Mouse (Mus musculus) cerebellum, postnatal 10 days (tissue): ENCODE results near the gene Slc48a1.

Experiments
- DNase-seq, 2 experiments: peaks; one replicate each; pipeline ENCODE4 v3.0.0; 2021; ENCODE audit warnings: mixed read lengths in 2 of 2

Slc48a1 gene

DNA sequence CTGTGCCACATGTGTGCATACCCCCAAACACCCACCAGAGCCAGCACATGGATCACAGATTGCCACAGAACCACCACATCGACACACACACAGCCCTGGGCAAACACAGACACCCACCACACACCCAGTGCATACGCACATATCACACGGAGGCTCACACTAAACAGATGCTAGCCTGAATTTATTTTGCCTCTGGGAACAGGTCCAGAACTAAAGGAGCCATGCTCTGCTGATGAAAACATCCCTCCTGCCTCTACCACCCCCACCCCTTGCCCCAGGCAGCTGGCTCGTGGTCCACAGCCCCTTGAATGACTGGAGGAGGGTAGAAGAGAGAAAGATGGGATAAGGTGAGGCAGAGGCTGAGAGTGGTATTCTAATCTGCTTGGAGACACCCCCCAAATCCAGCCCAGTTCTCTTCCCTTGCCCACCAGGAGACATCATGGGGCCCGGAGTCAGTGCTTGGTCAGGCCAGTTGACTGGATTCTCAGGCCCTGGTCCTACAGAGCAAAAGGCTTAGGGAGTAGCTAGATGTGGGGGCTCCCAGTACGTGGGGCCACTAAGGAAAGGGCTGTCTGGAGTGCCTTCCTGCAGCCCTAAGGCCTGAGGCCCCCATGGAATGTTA is 50.0 kb downstream of the Slc48a1 start:
- no peak for DNase-seq

DNA sequence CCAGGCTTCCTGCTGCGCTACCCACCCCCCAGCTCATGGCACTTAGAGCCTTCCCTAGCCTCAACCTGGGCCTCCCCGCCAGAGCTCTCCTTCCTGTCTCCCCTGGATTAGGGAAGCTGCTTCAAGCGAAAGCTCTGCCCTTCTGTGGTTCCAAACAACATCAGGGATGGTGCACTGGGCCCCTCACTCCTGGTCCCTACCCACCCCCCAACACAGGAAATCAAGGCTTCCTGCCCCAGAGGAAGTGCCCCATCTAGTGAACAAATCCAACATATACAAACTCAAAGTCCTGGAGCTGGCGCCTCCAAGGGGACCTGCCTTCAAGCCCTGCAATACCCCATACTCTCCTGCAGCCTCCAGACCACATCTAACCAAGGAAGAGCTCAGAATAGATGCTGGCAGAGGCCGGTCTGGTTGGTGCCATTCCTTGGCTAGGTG is 50.6 kb downstream of the Slc48a1 start:
- no peak for DNase-seq

DNA sequence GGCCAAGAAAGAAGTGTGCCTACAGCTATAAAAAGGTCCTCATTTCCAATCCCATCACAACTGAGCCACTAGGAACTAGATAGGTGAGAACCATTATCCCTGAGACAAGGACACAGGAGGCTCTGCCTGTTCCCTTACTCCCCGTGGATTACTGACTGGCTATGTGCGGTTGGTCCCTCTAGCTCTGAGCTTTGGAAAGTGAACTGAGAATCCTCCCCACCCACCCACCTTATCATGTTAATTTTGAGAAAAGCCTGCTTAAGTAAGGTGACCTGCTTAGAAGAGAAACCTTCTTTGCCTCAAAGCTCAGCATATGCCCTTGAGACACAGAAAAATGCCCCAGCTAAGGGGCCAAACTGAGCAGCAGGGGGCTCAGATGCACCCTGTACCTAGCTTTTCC is 51.1 kb downstream of the Slc48a1 start:
- no peak for DNase-seq

DNA sequence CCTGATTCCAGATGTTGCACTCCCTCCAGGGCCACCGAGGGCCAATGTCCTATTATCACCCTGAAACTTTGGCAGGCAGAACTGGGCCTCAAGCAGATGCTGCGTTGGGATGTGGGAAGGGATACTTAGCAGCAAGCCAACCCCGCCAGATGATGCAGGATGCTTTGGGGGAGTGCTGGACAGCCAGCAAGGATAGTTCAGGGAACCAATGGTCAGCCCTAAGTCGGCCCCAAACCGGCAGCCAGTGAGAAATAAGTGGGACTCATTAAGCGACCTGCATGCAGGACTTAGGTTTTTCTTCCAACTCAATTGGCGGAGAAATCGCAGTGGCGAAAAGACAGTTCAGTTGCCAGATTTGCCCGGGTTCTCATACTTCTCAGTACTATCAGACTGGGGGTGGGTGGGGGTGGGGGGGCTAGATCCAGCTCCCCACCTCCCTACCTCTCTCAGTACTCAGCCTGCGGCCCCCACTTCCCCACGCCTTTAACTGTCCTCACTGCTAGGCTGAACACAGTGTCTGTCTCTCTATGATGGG is 52.0 kb downstream of the Slc48a1 start:
- peak in 1 of 2 experiments; percentile 48 for DNase-seq

DNA sequence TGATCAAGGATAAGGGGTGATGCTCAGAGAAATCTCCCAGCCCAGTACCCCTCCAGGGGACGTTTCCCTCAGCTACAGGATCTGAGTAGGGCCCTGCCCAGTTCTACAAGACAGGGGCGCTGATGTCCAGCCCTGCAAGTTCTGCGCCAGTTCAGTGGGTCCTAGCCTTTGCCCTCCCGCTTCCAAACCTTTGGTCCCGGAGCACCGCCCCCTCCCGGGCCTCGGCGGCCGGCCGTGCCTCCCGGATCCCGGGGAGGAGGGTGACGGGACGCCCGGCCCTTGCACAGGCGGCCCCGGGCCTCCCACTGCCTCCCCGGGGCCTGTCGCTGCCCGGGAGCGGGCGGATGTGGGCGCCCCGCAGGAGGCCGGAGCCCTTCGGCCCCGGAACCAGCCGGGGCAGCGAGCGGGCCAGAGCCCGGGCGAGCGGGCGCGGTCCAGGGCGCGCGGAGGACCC is 52.5 kb downstream of the Slc48a1 start:
- peak; percentile 60 to 70 for DNase-seq

DNA sequence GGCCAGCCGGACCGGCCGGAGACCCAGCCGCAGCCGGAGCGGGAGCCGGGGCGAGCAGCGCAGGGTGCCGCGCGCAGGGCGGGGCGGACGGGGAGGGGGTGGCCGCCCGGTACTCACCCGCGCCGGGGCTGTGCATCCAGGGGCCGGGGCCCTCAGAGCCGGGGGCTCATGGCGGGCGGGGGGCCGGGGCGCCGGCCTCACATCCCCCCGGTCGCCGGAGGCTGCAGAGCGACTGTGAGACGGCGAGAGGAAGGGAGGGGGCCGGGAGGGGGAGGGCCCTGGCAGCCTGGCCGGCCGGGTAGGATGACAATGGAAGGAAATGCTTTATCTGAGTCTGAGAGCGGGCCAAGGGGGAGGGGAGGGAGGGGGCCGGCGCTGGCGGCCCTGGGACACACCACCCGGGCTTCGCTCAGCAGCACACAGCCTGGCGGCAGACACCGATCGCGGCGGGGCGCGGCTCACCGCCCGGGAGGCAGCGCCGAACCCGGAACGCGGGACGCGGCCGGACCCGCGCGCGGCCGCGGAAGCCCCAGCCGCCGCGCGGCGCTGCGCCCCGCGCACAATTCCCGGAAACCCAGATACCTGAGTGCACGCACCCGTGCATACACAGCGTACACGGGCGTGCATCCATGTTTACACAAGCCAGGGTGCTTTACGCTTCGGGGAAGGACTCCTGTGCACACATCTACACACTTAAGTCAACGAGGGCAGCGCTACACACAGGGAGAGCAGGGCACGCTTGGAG is 53.1 kb downstream of the Slc48a1 start:
- DNase-seq, result peak; percentile 80

DNA sequence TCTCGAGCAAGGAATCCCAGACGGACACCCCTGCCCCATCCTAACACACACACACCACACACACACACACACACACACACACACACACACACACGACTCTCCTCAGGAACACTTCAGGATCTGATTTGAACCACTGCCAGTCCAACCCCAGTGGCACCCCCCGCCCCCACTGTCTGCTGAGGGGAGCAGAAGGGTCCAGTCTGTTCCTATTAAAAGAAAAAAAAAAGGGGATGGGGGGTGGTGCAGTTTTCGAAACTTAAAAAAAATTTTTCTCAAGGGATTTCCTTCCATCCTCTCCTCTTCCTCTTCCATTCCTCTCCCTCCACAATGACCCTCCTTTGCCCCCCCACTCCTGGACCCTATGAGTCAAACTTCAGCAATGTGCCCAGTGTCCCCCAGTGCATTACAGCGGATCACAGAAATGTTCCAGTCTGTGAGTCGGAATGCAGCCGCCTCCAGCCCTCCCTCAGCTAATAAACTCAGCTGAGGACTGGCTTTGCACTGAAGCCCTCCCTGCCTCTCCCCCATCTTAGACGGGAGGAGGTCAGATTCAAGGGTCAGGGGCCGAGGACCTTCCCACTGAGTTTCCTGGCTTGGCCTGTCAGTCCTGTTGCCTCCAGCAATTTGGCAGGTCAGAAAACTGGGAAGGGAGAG is 53.8 kb downstream of the Slc48a1 start:
- DNase-seq, result peak in 1 of 2 experiments; percentile 73

DNA sequence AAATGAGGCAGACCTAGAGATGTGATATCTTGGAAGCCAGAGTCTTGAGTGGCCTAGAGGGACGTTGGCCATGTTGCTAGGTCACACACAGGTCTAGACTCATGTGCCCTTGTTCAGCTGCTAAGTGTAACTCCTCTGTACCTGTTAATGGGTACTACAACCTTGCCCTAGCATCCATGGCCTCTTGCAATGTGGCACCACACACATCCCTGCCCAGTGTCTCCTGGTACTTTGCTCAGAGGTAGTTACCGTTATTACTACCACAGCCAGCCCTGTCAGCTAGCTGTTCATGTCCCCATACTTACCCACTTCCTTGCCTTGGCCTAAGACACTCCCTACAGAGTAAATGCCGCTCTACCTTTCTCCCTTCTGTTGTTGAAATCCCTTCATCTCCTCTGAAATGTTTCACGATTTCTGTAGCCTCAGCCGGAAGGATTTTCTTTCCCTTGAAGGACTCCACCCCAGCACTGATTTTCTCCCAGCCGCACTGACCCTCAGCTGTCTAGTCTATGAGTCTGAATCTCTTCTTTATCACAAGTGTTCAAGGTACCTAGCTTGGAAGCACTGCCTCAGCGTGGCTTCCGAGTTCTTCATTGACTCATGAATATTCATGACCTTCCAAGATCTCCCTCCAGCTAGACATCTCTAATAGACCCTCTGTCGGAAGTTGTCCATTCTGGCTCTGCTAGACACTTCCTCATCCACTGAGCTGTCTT is 54.6 kb downstream of the Slc48a1 start:
- no peak for DNase-seq

DNA sequence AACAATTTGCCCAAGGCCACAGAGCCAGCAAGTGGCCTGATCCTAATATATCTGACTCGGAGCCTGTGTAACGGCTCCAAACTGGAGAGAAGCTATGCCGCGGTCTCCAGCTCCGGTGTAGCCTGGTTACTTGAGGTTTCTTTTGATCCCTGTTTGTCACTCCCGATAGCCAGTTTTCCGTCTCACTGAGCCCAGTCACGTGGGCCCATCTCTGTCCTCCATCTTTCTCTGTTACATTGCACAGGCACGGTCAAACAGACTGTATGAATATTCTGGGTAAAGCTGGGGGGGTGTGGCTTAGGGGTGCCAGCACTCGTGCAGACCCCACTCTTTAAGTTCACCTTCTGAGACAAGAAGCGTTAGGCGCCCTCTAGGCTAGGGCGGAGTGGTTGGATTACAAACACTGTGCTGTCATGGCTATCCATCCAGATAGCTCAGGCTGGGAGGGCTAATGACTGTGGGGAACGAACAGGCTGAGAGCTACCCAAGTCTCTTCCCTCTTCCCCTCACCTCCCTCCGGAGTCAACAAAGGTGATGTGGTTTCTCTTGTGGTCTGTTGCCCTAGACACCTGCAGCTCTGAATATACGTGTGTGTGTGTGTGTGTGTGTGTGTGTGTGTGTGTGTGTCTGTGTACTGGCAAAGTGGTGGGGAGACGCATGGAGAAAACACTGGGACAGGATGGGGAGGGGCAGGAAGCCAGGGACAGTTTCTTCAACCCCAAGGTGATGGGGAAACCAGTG is 58.0 kb downstream of the Slc48a1 start:
- no peak for DNase-seq

DNA sequence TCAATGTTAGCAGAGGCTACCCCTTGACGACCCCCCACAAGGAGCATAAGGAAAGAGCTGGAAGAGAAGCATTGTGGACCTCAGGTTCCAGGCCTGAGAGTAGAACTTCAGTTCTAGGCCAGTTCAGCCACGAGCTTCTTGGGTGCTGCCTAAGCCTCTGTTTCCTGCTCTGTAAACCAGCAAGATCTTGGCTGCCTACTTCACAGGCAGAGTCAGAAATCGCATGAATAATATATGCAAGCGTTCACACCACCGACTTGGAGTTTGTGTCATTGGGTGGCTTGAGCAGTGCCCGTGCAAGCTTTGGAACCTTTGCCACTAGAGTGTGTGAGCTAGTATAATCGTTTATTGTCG is 58.6 kb downstream of the Slc48a1 start:
- DNase-seq, result no peak

DNA sequence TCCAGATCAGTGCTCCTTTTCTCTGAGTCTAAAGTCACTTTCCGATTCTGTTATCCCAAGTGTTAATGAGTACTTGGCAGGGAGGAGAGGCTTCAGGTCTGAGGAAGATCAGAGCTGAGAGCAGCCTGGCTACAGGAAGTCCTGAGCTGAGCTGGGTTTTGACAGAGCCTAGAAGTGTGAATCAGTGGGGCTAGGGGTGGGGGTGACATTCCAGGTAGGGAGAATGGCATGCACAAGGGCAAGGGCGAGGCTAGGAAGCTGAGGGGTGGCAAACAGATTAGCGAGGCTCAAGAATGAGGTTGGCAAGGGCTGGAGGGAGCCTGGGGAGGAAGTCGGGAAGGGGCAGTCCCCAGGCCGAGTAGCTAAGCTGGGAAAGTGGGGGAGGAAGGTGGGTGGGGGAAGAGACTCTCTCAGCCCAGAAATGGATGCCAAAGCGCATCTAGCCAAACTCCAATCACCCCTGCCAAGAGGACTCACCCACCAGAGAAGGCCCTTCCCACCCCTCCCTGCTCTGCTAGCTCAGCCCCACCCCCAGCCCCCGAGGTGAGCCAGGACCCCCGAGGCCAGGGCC is 59.3 kb downstream of the Slc48a1 start:
- peak; percentile 72 to 84 for DNase-seq

DNA sequence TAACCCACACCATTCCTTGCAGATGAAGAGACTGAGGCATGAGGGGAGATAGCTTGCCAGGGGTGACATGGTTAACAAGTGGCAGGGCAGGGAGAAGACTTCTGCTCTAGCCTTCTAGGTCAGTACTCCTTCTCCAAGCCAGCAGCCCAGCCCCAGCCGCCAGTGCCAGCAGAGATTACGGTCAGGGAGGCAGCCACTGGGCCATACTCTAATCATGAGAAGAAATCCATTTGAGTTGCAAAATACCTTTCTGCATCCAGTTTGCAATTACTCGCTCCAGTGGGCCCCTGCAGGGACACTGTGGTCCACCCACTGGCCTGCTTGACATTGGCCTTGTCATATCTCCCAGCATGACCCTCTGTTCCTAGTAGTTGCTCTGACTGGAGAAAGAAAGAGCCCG is 60.1 kb downstream of the Slc48a1 start:
- DNase-seq, result peak; percentile 80 to 88

DNA sequence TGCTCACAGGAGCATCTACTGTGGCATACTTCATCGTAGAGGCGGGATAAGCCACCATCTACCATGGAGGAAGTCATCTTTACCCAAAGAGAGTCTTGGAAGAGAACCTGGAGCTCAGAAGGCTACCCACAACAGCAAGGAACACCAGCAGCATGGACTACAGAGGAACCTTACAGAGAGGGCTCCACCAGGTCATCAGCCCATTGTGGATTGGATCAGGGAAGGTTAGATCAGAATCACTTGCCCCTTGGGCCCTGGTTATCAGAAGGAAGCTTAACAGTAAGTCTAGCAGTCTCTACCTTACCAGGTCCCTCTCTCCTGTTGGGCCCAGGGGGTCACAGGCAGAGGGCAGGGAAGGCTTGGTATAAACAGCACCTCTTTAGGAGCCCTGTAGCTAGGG is 60.7 kb downstream of the Slc48a1 start:
- DNase-seq, result no peak

DNA sequence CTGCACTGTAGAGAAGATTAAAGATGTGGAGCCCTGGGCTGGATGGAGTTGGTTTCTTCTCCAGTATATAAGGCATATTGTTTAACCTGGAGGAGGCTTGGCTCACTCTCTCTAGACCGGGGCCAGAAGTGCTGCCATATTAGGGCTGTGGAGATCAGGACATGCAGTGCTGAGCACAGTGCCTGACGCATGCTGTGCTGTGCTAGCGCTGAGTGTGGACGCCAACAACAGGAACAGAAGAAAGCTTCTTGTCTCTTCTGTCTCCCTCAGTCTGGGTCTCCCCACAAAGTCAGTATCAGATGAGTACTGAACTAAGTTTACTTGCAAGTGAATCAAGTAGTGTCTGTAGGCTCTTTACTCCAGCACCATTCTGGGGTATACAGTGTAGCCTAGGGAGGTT is 61.2 kb downstream of the Slc48a1 start:
- peak; percentile 24 to 44 for DNase-seq

DNA sequence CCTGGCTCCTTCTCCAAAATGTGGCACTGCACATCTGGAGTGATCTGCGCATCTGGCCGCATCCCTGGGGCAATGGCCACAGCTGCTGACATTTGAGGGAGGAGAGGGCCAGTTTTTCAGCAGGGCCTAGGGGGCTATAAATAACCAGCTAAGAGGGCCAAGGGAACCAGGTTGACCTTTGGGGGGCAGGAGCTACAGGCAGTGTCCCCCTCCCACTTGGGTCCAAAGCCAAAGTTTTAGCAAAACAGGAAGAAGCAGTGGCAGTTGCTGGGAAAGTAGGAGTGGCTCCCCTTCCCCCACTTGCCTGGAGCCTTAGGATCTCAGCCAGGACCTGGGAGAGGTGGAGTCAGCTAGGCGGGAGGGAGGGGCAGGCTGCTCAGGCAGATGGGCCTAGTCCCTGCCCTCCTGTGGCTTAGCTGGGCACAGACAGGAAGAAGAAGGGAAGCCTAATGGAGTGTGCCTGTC is 61.7 kb downstream of the Slc48a1 start:
- peak; percentile 78 to 85 for DNase-seq

DNA sequence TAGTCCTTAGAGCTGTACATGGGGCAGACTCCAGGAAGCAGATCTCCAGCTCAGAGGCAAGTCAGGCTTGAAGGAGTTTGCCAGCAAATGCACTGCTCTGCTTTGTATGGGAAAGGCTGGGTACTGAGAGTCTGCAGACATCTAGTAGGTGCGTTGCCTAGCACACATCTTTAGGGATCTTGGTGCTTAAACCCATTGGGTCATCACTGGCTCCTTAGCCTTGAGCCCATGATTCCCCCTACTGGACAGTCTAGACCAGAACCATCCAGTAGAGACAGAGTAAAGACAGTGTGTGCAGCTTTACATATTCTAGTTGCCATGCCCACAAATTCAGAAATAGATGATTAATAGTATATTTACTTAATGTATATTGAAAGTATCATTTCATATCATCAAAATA is 62.5 kb downstream of the Slc48a1 start:
- peak; percentile 31 to 33 for DNase-seq

DNA sequence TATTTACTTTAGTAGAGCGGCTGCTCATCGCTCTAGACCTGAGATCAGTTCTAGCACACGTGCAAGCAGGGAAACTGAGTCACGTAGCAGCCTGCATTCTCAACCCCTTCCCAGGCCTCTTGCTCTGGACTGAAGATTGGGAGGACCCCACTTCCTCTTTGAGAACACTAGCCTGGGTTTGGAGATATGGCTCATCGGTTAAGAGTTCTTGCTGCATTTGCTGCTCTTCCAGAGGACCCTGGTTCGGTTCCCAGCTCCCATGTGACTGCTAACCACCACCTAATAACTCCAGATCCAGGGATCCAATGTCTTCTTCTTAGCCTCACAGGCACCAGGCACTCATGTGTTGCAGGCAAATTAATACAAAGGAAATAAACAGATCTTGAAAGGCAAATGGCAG is 63.1 kb downstream of the Slc48a1 start:
- no peak for DNase-seq

DNA sequence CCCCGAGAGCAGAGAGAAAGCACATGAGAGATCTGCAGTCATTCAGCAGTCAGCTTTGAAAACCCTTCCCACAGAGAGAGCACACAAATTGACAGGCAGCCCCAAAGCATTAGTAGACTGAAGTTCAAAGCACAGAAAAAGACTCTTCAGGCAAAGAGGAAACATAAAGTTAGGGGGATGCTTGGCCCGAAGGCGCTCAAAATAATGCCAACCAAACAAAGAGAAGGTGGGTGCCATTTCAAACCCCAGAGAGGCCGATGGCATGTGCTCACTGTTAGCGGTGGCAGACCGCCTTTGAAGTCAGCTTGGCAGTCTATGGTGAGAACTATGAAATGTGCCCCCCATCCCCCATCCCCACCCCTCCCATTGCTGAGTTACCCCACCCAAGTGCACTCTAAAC is 63.7 kb downstream of the Slc48a1 start:
- no peak for DNase-seq
